Mouse (Mus musculus) spleen, adult 2 months (tissue): ENCODE data around the gene Wfdc5.

ENCODE experiments used
- CTCF ChIP-seq: fragments of 200-500 bp; IDR thresholded peaks from 2 replicates; pipeline ENCODE4 v1.5.1; 2011; ENCODE audit warnings: mild to moderate bottlenecking, inconsistent platforms; ENCODE audit not compliant: insufficient read depth, insufficient read length, insufficient replicate concordance; ENCODE audit errors: extremely low read depth
- POLR2A ChIP-seq: fragments of 200-500 bp; IDR thresholded peaks from 2 replicates; pipeline ENCODE4 v1.6.1; 2011; ENCODE audit warnings: low read depth, low read length, inconsistent platforms

DNA sequence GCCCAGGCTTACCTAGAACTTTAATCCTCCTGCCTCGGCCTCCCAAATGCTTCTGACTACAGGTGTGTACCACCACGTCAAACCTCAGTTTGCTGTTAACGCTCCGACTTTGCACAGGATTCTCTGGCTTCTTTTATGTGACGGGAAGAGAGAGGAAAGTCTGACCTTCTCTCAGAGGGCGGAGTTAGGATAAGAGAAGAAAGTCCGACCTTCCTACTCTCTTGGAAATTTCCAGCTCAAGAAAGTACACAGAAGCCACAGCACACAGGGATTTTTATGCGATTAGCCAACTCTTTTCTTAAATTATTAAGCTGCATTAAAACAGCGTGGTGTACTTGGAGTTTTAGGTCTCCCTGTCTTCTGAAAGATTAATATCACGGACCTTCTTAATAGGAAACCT lies 38.0 kb downstream of the Wfdc5 start:
- TF ChIP-seq POLR2A (no peak), CTCF (no peak)
